Mouse (Mus musculus) left cerebral cortex, postnatal 14 days (tissue): Measurements from ENCODE around the gene Gnpat. TPM values are rescaled to one million over a fixed set of nuclear protein-coding genes. Genes with fewer than 3 reads are reported as not detected.

Source experiments
- DNase-seq, 2 experiments: peaks; one replicate each; pipeline ENCODE4 v3.0.0; 2021 to 2022; ENCODE audit warnings: low spot score in 2 of 2, mixed read lengths in 1 of 2
- intact Hi-C: fragments of 180-260 bp; cut with DNase I; formaldehyde crosslinking; loops from one replicate; pipeline ENCODE4 v1.15.1; 2025
- total RNA-seq, 2 experiments: library from RNA; stranded (reverse); gene quantifications; 2 replicates each; pipeline ENCODE4 v1.2.3; 2021

Gene Gnpat
- total RNA-seq, 2 experiments from 2014 or later, result 56.2 to 60.9 TPM

GRCm38 (mm10) chr8:124896010-124896631, 33.3 kb downstream of the Gnpat start:
- no peak for DNase-seq
- intact Hi-C loops, result loop anchor here (5.0 kb wide), 2 partner anchors 51 to 136 kb away; partner anchors contain the start of gene Egln1

GRCm38 (mm10) chr8:124896632-124897385, 34.0 kb downstream of the Gnpat start:
- intact Hi-C loops, result loop anchor here (5.0 kb wide), 2 partner anchors 50 to 135 kb away; partner anchors contain the start of gene Egln1
- DNase-seq, result peak; percentile 64 to 73

GRCm38 (mm10) chr8:124897386-124898250, 34.8 kb downstream of the Gnpat start, which contains the start of the genes Exoc8 and Sprtn:
Exoc8 (minus strand) TSS chr8:124897705.
Sprtn (plus strand) TSS chr8:124897886.
- intact Hi-C loops, result loop anchor here (5.0 kb wide), 2 partner anchors 50 to 135 kb away; partner anchors contain the start of gene Egln1
- peak; percentile 97 to 99 for DNase-seq

- DNase-seq, result peak in 1 of 2 experiments; percentile 25
- intact Hi-C loops, result loop anchor here (5.0 kb wide), 2 partner anchors 49 to 134 kb away; partner anchors contain the start of gene Egln1
Measured at GRCm38 (mm10) chr8:124898251-124898905, 35.5 kb downstream of the Gnpat start.

GRCm38 (mm10) chr8:124903198-124903597, 40.4 kb downstream of the Gnpat start:
- intact Hi-C loops, result no loop called here
- no peak for DNase-seq

- DNase-seq, result no peak
- intact Hi-C loops, result no loop called here
Measured at GRCm38 (mm10) chr8:124905482-124905881, 42.6 kb downstream of the Gnpat start.

GRCm38 (mm10) chr8:124909936-124910335, 47.1 kb downstream of the Gnpat start:
- DNase-seq, result no peak
- intact Hi-C loops, result no loop called here

GRCm38 (mm10) chr8:124910349-124910748, 47.5 kb downstream of the Gnpat start:
- intact Hi-C loops, result no loop called here
- no peak for DNase-seq

GRCm38 (mm10) chr8:124911938-124912872, 49.4 kb downstream of the Gnpat start:
- intact Hi-C loops, result no loop called here
- DNase-seq, result no peak

- intact Hi-C loops, result no loop called here
- no peak for DNase-seq
Measured at GRCm38 (mm10) chr8:124914061-124914460, 51.2 kb downstream of the Gnpat start.

GRCm38 (mm10) chr8:124917741-124918484, 55.1 kb downstream of the Gnpat start:
- no peak for DNase-seq
- intact Hi-C loops, result no loop called here

- intact Hi-C loops, result no loop called here
- no peak for DNase-seq
Measured at GRCm38 (mm10) chr8:124921369-124922279, 58.8 kb downstream of the Gnpat start.

- intact Hi-C loops, result no loop called here
- no peak for DNase-seq
Measured at GRCm38 (mm10) chr8:124922490-124923089, 59.8 kb downstream of the Gnpat start.

GRCm38 (mm10) chr8:124923971-124924652, 61.3 kb downstream of the Gnpat start:
- intact Hi-C loops, result no loop called here

GRCm38 (mm10) chr8:124925544-124926266, 62.9 kb downstream of the Gnpat start:
- no peak for DNase-seq
- intact Hi-C loops, result no loop called here

More at GRCm38 (mm10) chr8:124923971-124924652, 61.3 kb downstream of the Gnpat start:
- DNase-seq, result no peak
